Mouse (Mus musculus): ENCODE results near the gene Zkscan16. TPM values are rescaled to one million over a fixed set of nuclear protein-coding genes. Genes with fewer than 3 reads are reported as not detected.

The Zkscan16 gene
- total and polyA plus RNA-seq, 2 experiments from 2014 or later: 0.05 TPM; not detected in 1

- TF ChIP-seq CTCF (IDR thresholded peaks at IDR 0.05; ENCODE audit: low read depth) (no peak), EP300 (IDR thresholded peaks at IDR 0.05; ENCODE audit: low read depth) (no peak)
- no peak for ATAC-seq (ENCODE audit: insufficient read depth, low read depth)
- no peak for DNase-seq (ENCODE audit: low spot score)
- Histone ChIP-seq H3K9ac (replicated peaks; ENCODE audit: low read depth, low read length) (no peak within 1 kb of the TSS), H3K4me2 (ENCODE audit: low read depth, low read length) (no peak within 1 kb of the TSS), H3K27ac (ENCODE audit: low read depth) (no peak within 1 kb of the TSS), H3K4me3 (ENCODE audit: low read depth, low read length) (no peak within 1 kb of the TSS), H3K36me3 (replicated peaks; ENCODE audit: control insufficient read depth, insufficient read depth, low read length) (no peaks in the 10 kb centered on the region), H3K9me3 (replicated peaks; ENCODE audit: control insufficient read depth, low read length) (no peaks in the 10 kb centered on the region), H3K27me3 (ENCODE audit: control insufficient read depth, insufficient read depth, low read length) (no peaks in the 10 kb centered on the region), H3K4me1 (ENCODE audit: control insufficient read depth, insufficient read depth) (0 out of 2 replicates have a peak, but pooled peaks cover 6% of the 10 kb centered on the region)
- 80% methylated on average over 4 of the region's 4 CpGs for WGBS
Measured at GRCm38 (mm10) chr4:58994762-58995161, 51.3 kb downstream of the Zkscan16 start, which contains the start of gene Dnajc25. TSS of gene Dnajc25 (plus strand) at chr4:58995062.

DNA sequence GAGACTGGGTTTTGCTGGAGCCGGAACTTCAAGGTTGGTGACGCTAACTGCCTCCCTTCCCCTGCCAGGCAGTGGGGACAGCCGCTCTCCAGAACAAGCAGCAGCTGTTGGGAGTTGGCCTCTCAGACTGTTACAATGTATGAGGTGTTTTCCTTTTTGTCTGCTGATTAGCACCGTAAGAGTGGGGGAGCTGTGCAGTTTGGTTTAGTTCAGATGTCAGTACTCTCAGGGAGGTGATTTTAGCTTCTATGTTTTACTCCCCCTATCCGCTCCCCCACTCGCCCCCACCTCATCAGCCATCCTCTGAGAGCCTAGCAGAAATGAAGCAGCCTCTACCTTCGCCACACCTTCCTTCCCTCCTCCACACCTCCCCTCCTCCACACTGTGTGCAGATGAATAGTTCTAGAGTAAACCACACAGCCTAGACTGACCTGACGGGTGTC lies 51.8 kb downstream of the Zkscan16 start:
- 53% methylated on average over 8 of the region's 8 CpGs for WGBS

GRCm38 (mm10) chr4:58997081-58997480 lies 53.7 kb downstream of the Zkscan16 start:
- Histone ChIP-seq H3K4me1 (ENCODE audit: control insufficient read depth, insufficient read depth) (0 out of 2 replicates have a peak, but pooled peaks cover 6% of the 10 kb centered on the region), H3K9ac (replicated peaks; ENCODE audit: low read depth, low read length) (no peak overlapping the region), H3K27me3 (ENCODE audit: control insufficient read depth, insufficient read depth, low read length) (no peaks in the 10 kb centered on the region), H3K9me3 (replicated peaks; ENCODE audit: control insufficient read depth, low read length) (no peaks in the 10 kb centered on the region), H3K27ac (ENCODE audit: low read depth) (no peak overlapping the region), H3K4me2 (ENCODE audit: low read depth, low read length) (no peak overlapping the region), H3K4me3 (ENCODE audit: low read depth, low read length) (no peak overlapping the region), H3K36me3 (replicated peaks; ENCODE audit: control insufficient read depth, insufficient read depth, low read length) (no peaks in the 10 kb centered on the region)
- 33% methylated on average over 5 of the region's 5 CpGs for WGBS
- ATAC-seq (ENCODE audit: insufficient read depth, low read depth): no peak
- TF ChIP-seq EP300 (IDR thresholded peaks at IDR 0.05; ENCODE audit: low read depth) (no peak), CTCF (IDR thresholded peaks at IDR 0.05; ENCODE audit: low read depth) (no peak)
- no peak for DNase-seq (ENCODE audit: low spot score)

More for the DNA sequence above, 51.8 kb downstream of the Zkscan16 start:
- Histone ChIP-seq H3K9ac (replicated peaks; ENCODE audit: low read depth, low read length) (no peak overlapping the region), H3K9me3 (replicated peaks; ENCODE audit: control insufficient read depth, low read length) (no peaks in the 10 kb centered on the region), H3K27me3 (ENCODE audit: control insufficient read depth, insufficient read depth, low read length) (no peaks in the 10 kb centered on the region), H3K4me3 (ENCODE audit: low read depth, low read length) (no peak overlapping the region), H3K36me3 (replicated peaks; ENCODE audit: control insufficient read depth, insufficient read depth, low read length) (no peaks in the 10 kb centered on the region), H3K4me2 (ENCODE audit: low read depth, low read length) (no peak overlapping the region), H3K4me1 (ENCODE audit: control insufficient read depth, insufficient read depth) (0 out of 2 replicates have a peak, but pooled peaks cover 6% of the 10 kb centered on the region), H3K27ac (ENCODE audit: low read depth) (no peak overlapping the region)
- DNase-seq (ENCODE audit: low spot score) (no peak), ATAC-seq (ENCODE audit: insufficient read depth, low read depth) (no peak)
- no peak for TF ChIP-seq CTCF (IDR thresholded peaks at IDR 0.05; ENCODE audit: low read depth)
- TF ChIP-seq EP300 (IDR thresholded peaks at IDR 0.05; ENCODE audit: low read depth): no peak

DNA sequence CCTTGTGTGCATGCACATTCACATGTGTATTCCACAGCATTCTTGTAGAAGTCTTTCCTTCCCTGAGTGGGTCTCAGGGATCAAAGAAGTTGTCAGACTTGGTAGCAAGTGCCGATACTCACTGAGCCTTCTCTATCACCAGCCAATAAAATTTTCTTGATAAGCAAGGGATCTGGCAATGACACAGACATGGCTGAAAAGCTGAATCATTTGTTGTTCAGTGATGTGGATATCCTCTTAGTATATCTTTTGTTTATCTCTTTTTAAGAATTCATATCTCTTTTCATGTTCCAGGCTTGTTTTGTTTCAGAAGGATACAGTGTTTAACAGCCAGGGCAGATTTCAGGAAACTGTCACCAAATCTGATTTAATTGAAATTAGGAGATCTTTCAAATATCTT lies 55.3 kb downstream of the Zkscan16 start:
- H3K36me3 ChIP-seq (replicated peaks; ENCODE audit: control insufficient read depth, insufficient read depth, low read length): no peaks in the 10 kb centered on the region
- no peak for DNase-seq (ENCODE audit: low spot score)
- 0 out of 2 replicates have a peak, but pooled peaks cover 6% of the 10 kb centered on the region for H3K4me1 ChIP-seq (ENCODE audit: control insufficient read depth, insufficient read depth)
- no peaks in the 10 kb centered on the region for H3K9me3 ChIP-seq (replicated peaks; ENCODE audit: control insufficient read depth, low read length)
- H3K4me2 ChIP-seq (ENCODE audit: low read depth, low read length): no peak overlapping the region
- no peak overlapping the region for H3K9ac ChIP-seq (replicated peaks; ENCODE audit: low read depth, low read length)
- H3K27ac ChIP-seq (ENCODE audit: low read depth): no peak overlapping the region
- no peaks in the 10 kb centered on the region for H3K27me3 ChIP-seq (ENCODE audit: control insufficient read depth, insufficient read depth, low read length)
- H3K4me3 ChIP-seq (ENCODE audit: low read depth, low read length): no peak overlapping the region
- ATAC-seq (ENCODE audit: insufficient read depth, low read depth): no peak
- 65% methylated on average over 1 of the region's 1 CpGs for WGBS
- TF ChIP-seq EP300 (IDR thresholded peaks at IDR 0.05; ENCODE audit: low read depth) (no peak), CTCF (IDR thresholded peaks at IDR 0.05; ENCODE audit: low read depth) (no peak)

DNA sequence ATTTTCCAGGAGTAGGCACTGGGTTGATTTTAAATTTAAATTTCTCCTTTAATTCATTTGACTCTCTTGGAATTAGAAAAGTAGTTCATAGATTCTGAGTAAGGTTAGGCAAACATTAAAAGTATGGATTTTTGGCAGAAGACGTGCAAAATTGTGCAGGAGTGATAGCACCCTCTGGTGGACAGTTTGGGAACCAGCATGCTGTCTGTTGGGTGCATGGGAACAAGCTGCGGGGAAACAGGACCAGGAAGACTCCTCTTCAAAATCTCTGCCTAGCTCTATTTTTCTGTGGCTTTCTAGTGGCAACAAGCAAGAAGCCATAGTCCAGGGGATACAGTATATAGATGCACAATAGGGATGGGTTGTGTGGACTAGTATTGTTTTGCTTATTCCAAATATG lies 56.3 kb downstream of the Zkscan16 start:
- WGBS: 7% methylated on average over 2 of the region's 2 CpGs
- H3K9me3 ChIP-seq (replicated peaks; ENCODE audit: control insufficient read depth, low read length): no peaks in the 10 kb centered on the region
- no peak overlapping the region for H3K4me2 ChIP-seq (ENCODE audit: low read depth, low read length)
- H3K9ac ChIP-seq (replicated peaks; ENCODE audit: low read depth, low read length): no peak overlapping the region
- H3K27me3 ChIP-seq (ENCODE audit: control insufficient read depth, insufficient read depth, low read length): no peaks in the 10 kb centered on the region
- TF ChIP-seq EP300 (IDR thresholded peaks at IDR 0.05; ENCODE audit: low read depth) (no peak), CTCF (IDR thresholded peaks at IDR 0.05; ENCODE audit: low read depth) (peak; percentile 88)
- no peak for ATAC-seq (ENCODE audit: insufficient read depth, low read depth)
- H3K36me3 ChIP-seq (replicated peaks; ENCODE audit: control insufficient read depth, insufficient read depth, low read length): no peaks in the 10 kb centered on the region
- H3K27ac ChIP-seq (ENCODE audit: low read depth): no peak overlapping the region
- H3K4me1 ChIP-seq (ENCODE audit: control insufficient read depth, insufficient read depth): peaks cover 13% of the 10 kb centered on the region
- no peak overlapping the region for H3K4me3 ChIP-seq (ENCODE audit: low read depth, low read length)
- peak; percentile 61 for DNase-seq (ENCODE audit: low spot score)

DNA sequence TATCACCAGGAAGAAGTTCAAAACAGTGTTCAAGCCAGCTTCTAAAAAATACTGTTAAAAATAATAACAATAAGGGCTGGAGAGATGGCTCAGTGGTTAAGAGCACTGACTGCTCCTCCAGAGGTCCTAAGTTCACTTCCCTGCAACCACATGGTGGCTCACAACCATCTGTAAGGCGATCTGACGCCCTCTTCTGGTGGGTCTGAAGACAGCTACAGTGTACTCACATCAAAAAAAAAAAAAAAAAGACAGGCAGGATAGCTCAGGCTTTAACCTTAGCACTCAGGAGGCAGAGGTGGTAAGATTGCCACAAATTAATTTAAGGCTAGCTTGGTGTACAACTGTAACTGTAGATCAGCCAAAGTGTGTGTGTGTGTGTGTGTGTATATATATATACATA lies 57.2 kb downstream of the Zkscan16 start:
- no peak overlapping the region for H3K27ac ChIP-seq (ENCODE audit: low read depth)

More for the DNA sequence above, 57.2 kb downstream of the Zkscan16 start:
- no peaks in the 10 kb centered on the region for H3K36me3 ChIP-seq (replicated peaks; ENCODE audit: control insufficient read depth, insufficient read depth, low read length)
- H3K4me2 ChIP-seq (ENCODE audit: low read depth, low read length): no peak overlapping the region
- 0% methylated on average over 2 of the region's 2 CpGs for WGBS
- DNase-seq (ENCODE audit: low spot score) (no peak), ATAC-seq (ENCODE audit: insufficient read depth, low read depth) (no peak)
- H3K27me3 ChIP-seq (ENCODE audit: control insufficient read depth, insufficient read depth, low read length): no peaks in the 10 kb centered on the region
- no peaks in the 10 kb centered on the region for H3K9me3 ChIP-seq (replicated peaks; ENCODE audit: control insufficient read depth, low read length)
- no peak overlapping the region for H3K4me3 ChIP-seq (ENCODE audit: low read depth, low read length)
- no peak overlapping the region for H3K9ac ChIP-seq (replicated peaks; ENCODE audit: low read depth, low read length)
- TF ChIP-seq EP300 (IDR thresholded peaks at IDR 0.05; ENCODE audit: low read depth) (no peak), CTCF (IDR thresholded peaks at IDR 0.05; ENCODE audit: low read depth) (peak; percentile 41)
- peaks cover 22% of the 10 kb centered on the region for H3K4me1 ChIP-seq (ENCODE audit: control insufficient read depth, insufficient read depth)
